In the genomic region with DNA sequence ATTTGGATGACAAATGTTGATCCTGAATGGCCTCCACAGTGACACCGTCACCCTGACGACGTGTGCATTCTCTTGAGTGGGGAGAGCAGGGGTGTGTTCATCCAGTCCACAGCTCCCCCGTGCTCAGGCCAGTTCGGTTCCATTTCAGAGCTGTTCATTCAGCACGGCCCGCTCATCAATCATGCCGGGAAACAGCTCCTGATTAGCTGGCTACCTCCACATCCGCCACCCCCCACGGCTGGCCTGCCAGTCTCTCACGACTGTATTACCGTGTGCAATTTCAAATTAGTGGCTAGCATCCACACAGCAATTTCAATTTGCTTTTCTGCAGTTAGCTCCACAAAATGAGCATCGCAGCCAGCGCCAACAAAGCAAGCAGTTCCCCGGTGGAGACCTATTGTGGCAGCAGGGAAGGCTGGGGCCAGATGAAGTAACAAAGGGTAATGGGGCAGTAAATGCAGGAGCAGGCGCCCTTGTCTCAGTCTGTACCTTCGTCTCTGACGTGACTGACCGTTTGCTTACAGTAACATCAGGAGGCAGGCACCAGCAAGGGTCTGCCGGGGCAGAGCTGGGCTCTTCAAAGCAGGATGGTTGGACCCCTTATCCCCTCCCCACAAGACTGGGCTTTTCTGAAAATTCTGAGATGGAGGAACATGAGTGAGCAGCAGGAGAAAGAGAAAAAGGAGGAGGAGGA, we compare ENCODE assay signal across 11 mouse cellular contexts. TPM values are rescaled to one million over a fixed set of nuclear protein-coding genes. Genes with fewer than 3 reads are reported as not detected.
DNase-seq lines count a peak whose midpoint lies in the region; ATAC-seq and TF ChIP-seq lines count a peak whose summit lies in the region.
"Had no signal": no experiment of that assay in that cellular context is flagged by ENCODE, and none has a peak within 500 bp of the region (broad histone marks: within the 10 kb centered on the region; RNA-seq: fewer than 3 reads in every experiment).

No protein-coding gene starts in this region.

- 27% methylated on average over 20 of the region's 20 CpGs for WGBS in forebrain, postnatal 0 days
- 76% methylated on average over 20 of the region's 20 CpGs for WGBS in midbrain, embryonic 10.5 days
- WGBS in neural tube, embryonic 15.5 days: 7% methylated on average over 20 of the region's 20 CpGs

- H3K27ac ChIP-seq in forebrain, postnatal 0 days (ENCODE audit: low read depth, low read length): no peak overlapping the region
- H3K27ac ChIP-seq in midbrain, embryonic 10.5 days (replicated peaks): 0 out of 2 replicates have a peak overlapping the region, but pooled peaks have one; percentile 13
- H3K27ac ChIP-seq in neural tube, embryonic 15.5 days (replicated peaks): peak overlapping the region; percentile 51; the same call in 1 of the 2 replicates

- no peaks in the 10 kb centered on the region for H3K9me3 ChIP-seq in forebrain, postnatal 0 days (ENCODE audit: low read length)
- H3K9me3 ChIP-seq in midbrain, embryonic 10.5 days (replicated peaks): no peaks in the 10 kb centered on the region
- H3K9me3 ChIP-seq in neural tube, embryonic 15.5 days (replicated peaks): no peaks in the 10 kb centered on the region

- H3K4me2 ChIP-seq in forebrain, postnatal 0 days (ENCODE audit: low read depth): no peak overlapping the region
- peak overlapping the region; percentile 31 for H3K4me2 ChIP-seq in neural tube, embryonic 15.5 days
- H3K4me2 ChIP-seq: heart, embryonic 11.5 days had no signal

- no peak for TF ChIP-seq CTCF in forebrain, postnatal 0 days (IDR thresholded peaks at IDR 0.05; ENCODE audit: low read depth)

- H3K9ac ChIP-seq in forebrain, postnatal 0 days: no peak overlapping the region
- peak overlapping the region; percentile 30; the same call in 1 of the 2 replicates for H3K9ac ChIP-seq in neural tube, embryonic 15.5 days (replicated peaks)

- H3K4me1 ChIP-seq in forebrain, postnatal 0 days (ENCODE audit: insufficient read depth): peaks cover 4% of the 10 kb centered on the region; the same call in 1 of the 2 replicates
- H3K4me1 ChIP-seq in midbrain, embryonic 10.5 days: peaks cover 8% of the 10 kb centered on the region
- H3K4me1 ChIP-seq in neural tube, embryonic 15.5 days: peaks cover 30% of the 10 kb centered on the region

- H3K36me3 ChIP-seq in forebrain, postnatal 0 days (ENCODE audit: insufficient read depth): no peaks in the 10 kb centered on the region
- H3K36me3 ChIP-seq in midbrain, embryonic 10.5 days: no peaks in the 10 kb centered on the region
- no peaks in the 10 kb centered on the region for H3K36me3 ChIP-seq in neural tube, embryonic 15.5 days

- intact Hi-C loops in left cerebral cortex, postnatal 4 days (cut with DNase I): no loop called here

- peak; percentile 24 for DNase-seq in kidney, postnatal 10 days
- DNase-seq in kidney, adult 8-10 months: no peak
- DNase-seq in forebrain, postnatal 0 days: peak; percentile 33
- no peak for DNase-seq in midbrain, embryonic 10.5 days (ENCODE audit: low spot score)
- DNase-seq in left cerebral cortex, postnatal 4 days: no peak
- DNase-seq in layer of hippocampus, postnatal 36 days: no peak
- DNase-seq in right cerebral cortex, postnatal 25 days: no peak
- DNase-seq: lung, adult 2 months had no signal

- no peaks in the 10 kb centered on the region for H3K27me3 ChIP-seq in forebrain, postnatal 0 days (ENCODE audit: insufficient read depth, low read length)
- H3K27me3 ChIP-seq in midbrain, embryonic 10.5 days (ENCODE audit: low read depth, poor library complexity, severe bottlenecking): peaks cover 15% of the 10 kb centered on the region; the same call in 1 of the 2 replicates
- H3K27me3 ChIP-seq in neural tube, embryonic 15.5 days (replicated peaks): no peaks in the 10 kb centered on the region; the same call in 1 of the 2 replicates

- peak; percentile 43; the same call in 1 of the 2 replicates for ATAC-seq in forebrain, postnatal 0 days
- peak; percentile 43 for ATAC-seq in neural tube, embryonic 15.5 days (ENCODE audit: low FRiP score)
- ATAC-seq: intestine, embryonic 16.5 days had no signal

- no peak overlapping the region for H3K4me3 ChIP-seq in forebrain, postnatal 0 days (ENCODE audit: low read depth, low read length)
- H3K4me3 ChIP-seq in midbrain, embryonic 10.5 days: no peak overlapping the region
- no peak overlapping the region for H3K4me3 ChIP-seq in neural tube, embryonic 15.5 days (replicated peaks)

RNA-seq across cellular contexts. Expression of a gene that starts 35.7 kb away (rescaled TPM):
- 0.54 and 1.4 TPM in 2 replicates for total RNA-seq in forebrain, postnatal 0 days (2014; rRNA removed)
- 0.13 and 0.33 TPM in 2 replicates for polyA plus RNA-seq in forebrain, postnatal 0 days (2015; fragmentation: Nextera tagmentation; extraction: Ambion mirVana)
- 0.09 TPM in 1 of 2 replicates, not detected in the other for polyA plus RNA-seq in midbrain, embryonic 10.5 days (2016; fragmentation: Nextera tagmentation; extraction: Ambion mirVana)
- 0.64 and 0.72 TPM in 2 replicates for polyA plus RNA-seq in neural tube, embryonic 15.5 days (2015; fragmentation: Nextera tagmentation; extraction: Ambion mirVana)
- total RNA-seq in left cerebral cortex, postnatal 4 days (2021): under 1 TPM; 0.44 to 0.60 TPM
- 1 to 10 TPM; 2.0 to 2.1 TPM for total RNA-seq in layer of hippocampus, postnatal 36 days (2021)
- polyA plus RNA-seq: intestine, embryonic 16.5 days had no signal

Comparison
In these comparisons a context has a peak if more than half of its experiments do, and no peak if none do; other contexts are left out.
1. DNase-seq: peak in kidney, postnatal 10 days (single experiment) and forebrain, postnatal 0 days (single experiment); none in kidney, adult 8-10 months (0 of 2), midbrain, embryonic 10.5 days (single experiment), left cerebral cortex, postnatal 4 days (single experiment), layer of hippocampus, postnatal 36 days (0 of 2) and right cerebral cortex, postnatal 25 days (single experiment).